Mouse (Mus musculus) embryonic facial prominence, embryonic 12.5 days (tissue): ENCODE results near the gene Olfr319. TPM values are rescaled to one million over a fixed set of nuclear protein-coding genes. Genes with fewer than 3 reads are reported as not detected.
"Not testable (repeated sequence)": the region's sequence is repeated elsewhere in the genome, so short reads cannot be mapped to it uniquely, and the experiment has no call there.

Experiments
- ATAC-seq: fragments of 200-750 bp; cut with Nextera tagmentation; 2 replicates; pipeline ENCODE4 v1.8.0; 2017; ENCODE audit not compliant: insufficient number of reproducible peaks, insufficient read depth, low FRiP score, low TSS enrichment
- H3K27ac ChIP-seq: fragments of 300-500 bp; sonication (generic); 2 replicates; pipeline ENCODE4 v1.5.1; 2016; ENCODE audit warnings: mild to moderate bottlenecking
- H3K27me3 ChIP-seq: fragments of 300-500 bp; sonication (generic); 2 replicates; pipeline ENCODE4 v1.6.1; 2016; ENCODE audit warnings: mild to moderate bottlenecking, moderate library complexity
- H3K36me3 ChIP-seq: fragments of 300-500 bp; sonication (generic); 2 replicates; pipeline ENCODE4 v1.6.1; 2016; ENCODE audit warnings: mild to moderate bottlenecking
- H3K4me1 ChIP-seq: fragments of 300-500 bp; sonication (generic); 2 replicates; pipeline ENCODE4 v1.6.1; 2016
- H3K4me2 ChIP-seq: fragments of 300-500 bp; sonication (generic); replicated peaks from 2 replicates; pipeline ENCODE4 v1.6.1; 2016; ENCODE audit warnings: mild to moderate bottlenecking, moderate library complexity
- H3K4me3 ChIP-seq: fragments of 300-500 bp; sonication (generic); 2 replicates; pipeline ENCODE4 v1.5.1; 2016; ENCODE audit warnings: mild to moderate bottlenecking
- H3K9ac ChIP-seq: fragments of 300-500 bp; sonication (generic); 2 replicates; pipeline ENCODE4 v1.6.1; 2016; ENCODE audit warnings: mild to moderate bottlenecking, moderate library complexity
- H3K9me3 ChIP-seq: fragments of 300-500 bp; sonication (generic); 2 replicates; pipeline ENCODE4 v1.6.1; 2016; ENCODE audit warnings: mild to moderate bottlenecking, moderate library complexity
- WGBS: fragments of 180-500 bp; shearing (Covaris S2); methylation state at CpG from one replicate; pipeline ENCODE4 v1.1.7; 2016; 5-methylcytosine and 5-hydroxymethylcytosine counted together
- polyA plus RNA-seq: library from polyadenylated mRNA; unstranded; fragments of >200 nt; fragmentation: Nextera tagmentation; extraction: Ambion mirVana; gene quantifications from 2 replicates; pipeline ENCODE4 v1.2.1, GENCODE M21; 2016

The Olfr319 gene
- not detected in 2 replicates for polyA plus RNA-seq

DNA sequence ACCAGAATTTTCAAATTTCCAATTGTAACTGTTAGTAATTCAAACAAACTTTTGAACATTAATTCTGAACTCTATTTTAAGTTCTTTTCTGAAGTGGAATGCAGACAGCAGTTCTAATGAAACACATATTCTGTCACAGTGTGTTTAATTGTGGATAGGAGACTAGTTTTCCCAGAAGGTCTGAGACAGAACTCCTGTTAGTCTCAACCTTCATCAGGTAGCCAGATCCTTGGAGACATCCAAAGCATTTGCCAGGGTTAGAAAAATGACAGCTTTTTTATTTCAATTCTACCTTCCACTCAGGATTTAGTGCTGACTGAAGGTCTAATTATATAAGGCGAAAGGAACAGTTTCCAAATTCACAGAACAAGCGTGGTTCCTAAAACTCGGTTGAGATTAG, at the start of gene Olfr319:
TSS of gene Olfr319 (plus strand) at position 301 of the 400 bp plus-strand sequence.
- no peak within 1 kb of the TSS for H3K4me2 ChIP-seq
- ATAC-seq, result no peak
- no peak within 1 kb of the TSS for H3K4me3 ChIP-seq
- H3K4me1 ChIP-seq, result no peaks in the 10 kb centered on the region
- H3K36me3 ChIP-seq, result no peaks in the 10 kb centered on the region
- 83% methylated on average over 3 of the region's 3 CpGs for WGBS
- no peak within 1 kb of the TSS for H3K9ac ChIP-seq
- H3K27me3 ChIP-seq, result no peaks in the 10 kb centered on the region
- H3K27ac ChIP-seq, result no peak within 1 kb of the TSS
- 0 out of 2 replicates have a peak, but pooled peaks cover 7% of the 10 kb centered on the region for H3K9me3 ChIP-seq

DNA sequence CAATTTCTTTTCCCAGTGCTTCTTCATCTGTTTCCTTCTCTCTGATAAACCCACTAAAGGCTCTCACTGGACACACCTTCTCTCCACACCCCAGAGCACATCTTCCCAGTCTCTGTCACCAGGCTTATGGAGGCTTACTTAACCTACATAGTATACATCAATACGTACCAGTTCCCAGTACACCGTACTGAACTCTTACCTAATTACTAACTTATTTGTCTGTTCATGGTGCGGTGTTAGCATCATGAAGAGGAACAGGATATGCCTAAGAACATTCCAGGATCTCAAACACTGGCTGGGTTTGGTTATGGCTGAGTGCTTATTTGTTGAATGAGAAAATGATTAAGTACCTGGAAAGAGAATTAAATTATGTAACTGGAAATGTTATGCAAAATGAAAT, 43.8 kb upstream of the Olfr319 start:
- Histone ChIP-seq H3K4me2 (no peak overlapping the region), H3K36me3 (no peaks in the 10 kb centered on the region), H3K4me1 (no peaks in the 10 kb centered on the region), H3K27me3 (no peaks in the 10 kb centered on the region), H3K9ac (no peak overlapping the region), H3K9me3 (no peaks in the 10 kb centered on the region), H3K4me3 (no peak overlapping the region), H3K27ac (no peak overlapping the region)
- no peak for ATAC-seq
- WGBS, result 82% methylated on average over 3 of the region's 3 CpGs

DNA sequence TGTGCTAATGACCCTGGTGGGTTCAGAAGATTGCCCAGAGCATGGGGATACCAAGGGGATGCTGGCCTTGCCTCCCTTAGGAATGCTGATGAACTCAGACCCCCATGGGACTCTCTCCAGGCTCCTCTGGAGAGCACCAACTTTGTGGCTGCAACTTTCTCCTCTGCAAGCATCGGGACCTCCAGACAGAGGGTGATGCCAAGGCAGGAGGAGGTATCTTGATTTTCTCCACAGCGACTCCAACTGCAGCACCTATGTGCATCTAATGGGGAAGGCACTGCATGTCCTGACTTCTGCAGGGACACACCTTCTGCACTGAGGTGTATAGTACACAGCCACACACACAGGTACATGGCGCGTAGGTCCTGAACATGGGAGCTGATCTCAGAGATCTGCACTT, 40.4 kb upstream of the Olfr319 start, which contains the start of gene Olfr322:
TSS of gene Olfr322 (plus strand) at position 187 of the 400 bp plus-strand sequence.
- 87% methylated on average over 4 of the region's 4 CpGs for WGBS
- Histone ChIP-seq H3K27me3 (no peaks in the 10 kb centered on the region), H3K27ac (no peak within 1 kb of the TSS), H3K4me2 (no peak within 1 kb of the TSS), H3K4me1 (no peaks in the 10 kb centered on the region), H3K9me3 (no peaks in the 10 kb centered on the region), H3K4me3 (no peak within 1 kb of the TSS), H3K36me3 (no peaks in the 10 kb centered on the region), H3K9ac (no peak within 1 kb of the TSS)
- ATAC-seq, result no peak

DNA sequence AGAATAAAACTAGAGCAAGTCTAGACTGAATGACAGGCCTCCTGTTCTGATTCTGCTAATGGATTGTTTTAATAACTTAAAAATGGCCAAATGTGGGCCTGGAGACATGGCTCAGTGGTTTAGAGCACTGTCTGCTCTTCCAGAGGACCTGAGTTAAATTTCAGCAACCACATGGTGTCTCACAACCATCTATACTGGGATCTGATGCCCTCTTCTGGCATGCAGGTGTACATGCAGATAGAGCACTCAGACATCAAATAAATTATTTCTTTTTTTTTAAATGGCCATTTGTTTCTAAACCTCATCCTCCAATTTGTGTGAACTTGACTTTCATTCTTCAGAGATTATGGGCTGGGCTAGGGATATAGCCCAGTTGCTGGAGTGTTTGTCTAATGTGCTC, 29.7 kb upstream of the Olfr319 start:
- no peaks in the 10 kb centered on the region for H3K4me1 ChIP-seq
- H3K27me3 ChIP-seq, result no peaks in the 10 kb centered on the region
- H3K4me2 ChIP-seq, result no peak overlapping the region
- no peak overlapping the region for H3K27ac ChIP-seq
- H3K4me3 ChIP-seq, result no peak overlapping the region
- no peaks in the 10 kb centered on the region for H3K9me3 ChIP-seq
- no peak overlapping the region for H3K9ac ChIP-seq
- no peak for ATAC-seq
- H3K36me3 ChIP-seq, result no peaks in the 10 kb centered on the region

DNA sequence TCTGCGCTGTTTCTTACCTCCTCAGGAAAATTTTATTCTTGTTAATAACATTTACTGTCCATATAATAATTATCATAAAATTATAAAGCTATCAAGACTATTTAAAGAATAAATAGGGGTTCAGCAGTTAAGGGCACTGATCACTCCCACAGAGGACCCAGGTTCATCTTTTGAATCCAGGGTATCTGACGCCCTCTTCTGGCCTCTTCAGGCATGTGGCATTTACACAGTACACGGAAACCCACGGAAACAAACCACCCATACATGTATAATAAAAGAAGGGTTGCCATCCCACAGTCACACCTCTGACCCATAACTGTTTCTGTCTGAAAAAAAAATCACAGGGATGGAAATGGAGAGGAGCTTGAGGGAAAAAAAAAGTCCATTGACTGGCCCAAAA, 27.1 kb upstream of the Olfr319 start:
- Histone ChIP-seq H3K4me2 (no peak overlapping the region), H3K27ac (no peak overlapping the region), H3K4me1 (no peaks in the 10 kb centered on the region), H3K9ac (no peak overlapping the region), H3K4me3 (no peak overlapping the region), H3K9me3 (no peaks in the 10 kb centered on the region), H3K27me3 (no peaks in the 10 kb centered on the region), H3K36me3 (no peaks in the 10 kb centered on the region)
- no peak for ATAC-seq
- 55% methylated on average over 4 of the region's 4 CpGs for WGBS

DNA sequence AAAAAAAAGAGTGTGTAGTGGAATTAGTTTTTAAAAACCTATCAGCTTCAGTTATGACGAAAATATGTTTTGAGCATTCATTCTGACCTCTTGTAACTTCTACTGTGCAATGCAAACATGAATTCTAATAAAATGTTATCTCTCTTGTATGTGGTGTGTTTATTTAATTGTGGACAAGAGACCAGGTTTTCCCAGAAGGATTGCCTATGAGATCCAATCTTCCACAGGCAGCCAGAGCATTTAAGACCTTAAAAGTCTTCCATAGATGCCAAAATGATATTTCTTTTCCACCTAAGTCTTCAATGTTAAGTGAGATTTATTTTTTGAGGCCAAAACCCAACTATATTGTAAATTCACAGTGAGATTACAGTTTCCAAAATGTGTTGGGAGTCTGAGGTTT, 18.2 kb upstream of the Olfr319 start, which contains the start of gene Olfr320:
TSS of gene Olfr320 (plus strand) at position 301 of the 400 bp plus-strand sequence.
- Histone ChIP-seq H3K4me1 (no peaks in the 10 kb centered on the region), H3K4me2 (no peak within 1 kb of the TSS), H3K36me3 (no peaks in the 10 kb centered on the region), H3K27ac (no peak within 1 kb of the TSS), H3K4me3 (no peak within 1 kb of the TSS), H3K9ac (no peak within 1 kb of the TSS), H3K27me3 (no peaks in the 10 kb centered on the region), H3K9me3 (no peaks in the 10 kb centered on the region)
- no peak for ATAC-seq
- 92% methylated on average over 1 of the region's 1 CpGs for WGBS

DNA sequence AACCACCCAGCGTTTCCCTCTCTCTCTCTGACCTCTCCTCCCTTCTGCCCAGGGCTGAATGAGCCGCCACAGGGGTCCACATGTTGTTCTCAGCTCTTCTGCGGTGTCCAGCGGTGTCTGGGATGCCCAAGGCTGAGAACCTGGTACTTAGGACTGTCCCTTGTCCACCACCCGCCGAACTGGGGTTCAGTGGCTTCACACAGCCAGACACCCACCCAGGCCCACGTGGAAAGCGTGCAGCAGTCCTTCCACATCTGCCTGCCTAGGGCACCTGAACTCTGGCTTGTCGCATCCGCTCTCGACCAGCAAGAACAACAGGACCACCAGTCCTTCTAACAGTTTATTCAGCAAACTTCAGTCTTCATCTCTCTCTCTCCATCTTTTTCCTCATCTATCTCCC, 10.1 kb downstream of the Olfr319 start:
- Histone ChIP-seq H3K27ac (no peak overlapping the region), H3K4me1 (no peaks in the 10 kb centered on the region), H3K36me3 (no peaks in the 10 kb centered on the region), H3K4me3 (no peak overlapping the region), H3K9me3 (no peaks in the 10 kb centered on the region), H3K27me3 (no peaks in the 10 kb centered on the region), H3K9ac (no peak overlapping the region), H3K4me2 (no peak overlapping the region)
- ATAC-seq, result no peak
- WGBS, result 79% methylated on average over 11 of the region's 11 CpGs

DNA sequence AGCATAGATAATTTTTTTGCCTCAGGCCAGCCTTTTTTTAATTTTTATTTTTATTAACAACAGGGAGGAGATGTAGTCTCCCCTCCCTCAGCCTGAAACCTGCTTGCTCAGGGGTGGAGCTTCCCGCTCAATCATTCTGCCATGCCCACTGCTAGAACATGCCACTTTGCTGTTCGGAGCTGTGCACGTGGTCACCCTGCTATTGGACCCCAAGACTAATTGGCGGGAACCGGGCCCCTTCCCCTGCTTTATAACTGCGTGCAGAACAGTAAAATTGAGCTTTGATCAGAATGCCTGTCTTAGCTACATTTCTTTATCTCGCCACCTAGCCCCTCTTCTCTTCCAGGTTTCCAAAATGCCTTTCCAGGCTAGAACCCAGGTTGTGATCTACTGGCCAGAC, 18.8 kb downstream of the Olfr319 start:
- H3K4me1 ChIP-seq, H3K27ac ChIP-seq, H3K4me2 ChIP-seq, H3K36me3 ChIP-seq, H3K27me3 ChIP-seq, H3K9ac ChIP-seq, H3K4me3 ChIP-seq, H3K9me3 ChIP-seq, ATAC-seq: not testable (repeated sequence)
- WGBS, result 86% methylated on average over 7 of the region's 7 CpGs

DNA sequence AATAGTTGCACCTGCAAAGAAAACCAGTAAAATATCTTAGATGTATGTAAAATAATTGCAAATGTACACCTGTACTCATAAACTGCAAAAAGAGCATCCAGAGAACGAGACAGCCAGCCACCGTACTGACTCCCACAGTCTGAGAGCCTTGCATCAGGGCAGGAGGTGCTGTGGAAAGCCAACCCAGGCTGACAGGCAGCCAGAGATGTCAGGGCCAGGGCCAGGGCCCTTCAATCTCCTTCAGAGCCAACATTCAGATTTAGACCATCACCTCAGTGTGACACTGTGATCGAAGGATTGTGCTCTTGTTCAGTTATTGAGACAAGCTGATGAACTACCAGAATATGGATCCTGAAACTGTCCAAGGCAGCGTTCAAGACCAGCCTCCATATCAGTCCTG, 20.7 kb downstream of the Olfr319 start:
- Histone ChIP-seq H3K9ac (no peak overlapping the region), H3K36me3 (no peaks in the 10 kb centered on the region), H3K4me3 (no peak overlapping the region), H3K27me3 (no peaks in the 10 kb centered on the region), H3K4me1 (no peaks in the 10 kb centered on the region), H3K27ac (no peak overlapping the region), H3K4me2 (no peak overlapping the region), H3K9me3 (no peaks in the 10 kb centered on the region)
- WGBS, result 77% methylated on average over 4 of the region's 4 CpGs
- ATAC-seq, result no peak

DNA sequence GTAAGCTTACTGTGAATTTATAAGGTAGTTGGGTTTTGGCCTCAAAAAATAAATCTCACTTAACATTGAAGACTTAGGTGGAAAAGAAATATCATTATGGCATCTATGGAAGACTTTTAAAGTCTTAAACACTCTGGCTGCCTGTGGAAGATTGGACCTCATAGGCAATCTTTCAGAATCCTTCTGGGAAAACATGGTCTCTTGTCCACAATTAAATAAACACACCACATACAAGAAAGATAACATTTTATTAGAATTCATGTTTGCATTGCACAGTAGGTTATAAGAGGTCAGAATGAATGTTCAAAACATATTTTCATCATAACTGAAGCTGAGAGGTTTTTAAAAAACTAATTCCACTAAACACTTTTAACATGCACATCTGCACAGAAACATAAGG, 25.0 kb downstream of the Olfr319 start, which contains the start of gene Olfr318:
TSS of gene Olfr318 (minus strand) at position 101 of the 400 bp plus-strand sequence.
- Histone ChIP-seq H3K27ac (no peak within 1 kb of the TSS), H3K9ac (no peak within 1 kb of the TSS), H3K9me3 (no peaks in the 10 kb centered on the region), H3K4me2 (no peak within 1 kb of the TSS), H3K4me1 (no peaks in the 10 kb centered on the region), H3K36me3 (no peaks in the 10 kb centered on the region), H3K4me3 (no peak within 1 kb of the TSS), H3K27me3 (no peaks in the 10 kb centered on the region)
- ATAC-seq, result no peak

DNA sequence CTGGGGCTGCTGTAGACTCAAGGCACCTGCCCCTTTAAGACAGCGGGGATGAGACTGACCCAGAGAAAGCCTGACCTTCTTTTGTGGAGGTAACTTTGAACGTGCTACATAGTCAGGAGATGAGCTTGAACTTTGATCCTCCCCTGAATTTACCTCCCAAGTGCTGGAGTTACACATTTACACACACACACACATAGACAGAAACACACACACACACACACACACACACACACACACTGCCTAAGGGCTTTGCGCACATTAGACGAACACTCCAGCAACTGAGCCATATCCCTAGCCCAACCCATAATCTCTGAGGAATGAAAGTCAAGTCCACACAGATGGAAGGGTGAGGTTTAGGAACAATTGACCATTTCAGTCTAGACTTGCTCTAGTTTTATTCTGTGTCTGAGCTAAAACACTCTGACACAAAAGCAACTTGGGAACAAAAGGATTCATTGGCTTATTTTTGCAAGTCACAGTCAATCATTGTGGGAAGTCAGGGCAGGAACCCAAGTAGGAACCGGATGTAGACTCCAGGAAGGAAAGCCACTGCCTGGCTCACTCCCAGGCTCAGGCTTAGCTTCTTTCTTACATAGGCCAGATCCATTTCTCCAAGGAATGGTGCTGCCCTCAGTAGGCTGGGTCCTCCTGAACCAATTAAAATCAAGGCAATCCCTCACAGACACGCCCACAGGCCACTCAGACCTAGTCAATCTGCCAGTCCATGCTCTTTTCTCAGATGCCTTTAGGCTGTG, 29.1 kb downstream of the Olfr319 start:
- H3K9me3 ChIP-seq, H3K27me3 ChIP-seq, H3K36me3 ChIP-seq, ATAC-seq, H3K9ac ChIP-seq, H3K27ac ChIP-seq, H3K4me1 ChIP-seq, H3K4me2 ChIP-seq, H3K4me3 ChIP-seq: not testable (repeated sequence)
- WGBS, result 82% methylated on average over 6 of the region's 6 CpGs

DNA sequence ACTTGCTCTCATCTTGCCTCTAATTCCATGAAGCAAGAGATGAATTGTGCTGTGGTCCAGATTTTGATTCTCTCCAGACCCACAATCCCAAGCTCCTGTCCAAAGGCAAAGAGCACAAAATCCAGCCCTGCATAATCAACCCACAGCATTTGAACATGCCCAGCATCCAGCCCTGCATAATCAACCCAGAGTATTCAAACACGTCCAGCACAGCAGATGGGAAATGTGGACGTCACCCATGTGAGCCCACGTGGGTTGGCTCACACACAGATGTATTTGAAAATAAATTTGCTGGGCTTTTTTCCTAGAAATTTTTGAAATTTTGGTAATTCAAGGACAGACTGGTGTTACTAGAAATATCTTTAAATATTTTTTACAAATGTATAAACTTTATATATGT, 34.4 kb downstream of the Olfr319 start:
- WGBS, result 63% methylated on average over 3 of the region's 3 CpGs
- H3K27me3 ChIP-seq, result no peaks in the 10 kb centered on the region

More for the DNA sequence above, 34.4 kb downstream of the Olfr319 start:
- H3K9ac ChIP-seq, result no peak overlapping the region
- no peak overlapping the region for H3K4me3 ChIP-seq
- ATAC-seq, result no peak
- no peak overlapping the region for H3K4me2 ChIP-seq
- H3K36me3 ChIP-seq, result no peaks in the 10 kb centered on the region
- no peak overlapping the region for H3K27ac ChIP-seq
- no peaks in the 10 kb centered on the region for H3K9me3 ChIP-seq
- H3K4me1 ChIP-seq, result no peaks in the 10 kb centered on the region
